Mouse (Mus musculus): ENCODE measurements around the gene Ostm1. TPM values are rescaled to one million over a fixed set of nuclear protein-coding genes. Genes with fewer than 3 reads are reported as not detected.

Ostm1 gene
- polyA plus RNA-seq, 3 experiments from 2014 or later = 34.7 to 46.2 (median 41.6) TPM

DNA sequence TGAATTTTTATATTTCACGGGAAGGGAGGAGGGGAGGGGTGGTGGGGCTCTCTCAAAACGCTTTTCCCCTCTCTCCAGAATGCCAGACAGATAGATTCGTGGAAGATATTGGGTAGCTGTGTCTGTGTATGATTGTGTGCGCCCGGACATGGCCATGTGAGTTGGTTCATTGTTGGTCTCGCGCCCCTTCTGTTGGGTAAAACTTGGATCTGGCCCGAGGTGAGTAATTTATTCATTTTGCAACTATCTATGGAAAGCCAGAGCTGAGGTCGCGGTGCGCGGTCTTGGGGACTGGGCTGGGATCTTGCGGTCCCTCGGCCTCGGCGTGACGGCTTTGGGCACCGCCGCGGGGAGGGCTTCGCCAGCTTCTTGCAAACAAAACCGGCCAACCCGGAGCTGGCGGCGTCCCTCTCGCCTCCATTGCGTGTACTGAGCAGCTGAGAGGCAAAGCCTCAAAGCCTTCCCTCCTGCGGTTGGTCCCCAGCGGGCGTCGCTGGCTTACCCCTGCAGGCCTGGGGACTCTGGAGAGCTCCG, 347 bp downstream of the Ostm1 start:
- ATAC-seq = no peak

- no peak for ATAC-seq
These were observed 888 bp downstream of the Ostm1 start for GRCm38 (mm10) chr10:42584436-42584983.

DNA sequence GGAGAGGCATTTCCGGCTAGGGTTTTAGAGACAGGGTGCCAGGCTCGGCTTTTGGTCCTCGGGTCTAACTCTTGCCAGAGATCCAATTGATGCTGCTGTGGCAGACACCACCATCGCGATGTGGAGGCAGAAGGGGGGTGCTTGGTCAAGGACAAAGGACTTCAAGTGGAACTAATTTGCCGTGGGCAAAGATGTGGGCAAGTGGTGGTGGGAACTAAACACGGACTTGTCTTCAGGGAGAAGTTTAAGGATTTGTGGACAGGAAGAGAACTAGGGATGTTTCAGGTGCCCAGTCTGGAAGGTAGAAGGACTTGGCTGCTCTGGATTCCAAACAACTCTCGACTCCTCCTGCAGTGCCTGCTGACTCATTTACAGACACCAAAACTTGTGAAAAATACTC, 1.5 kb downstream of the Ostm1 start:
- no peak for ATAC-seq

GRCm38 (mm10) chr10:42585596-42586305, 2.1 kb downstream of the Ostm1 start:
- no peak for ATAC-seq

DNA sequence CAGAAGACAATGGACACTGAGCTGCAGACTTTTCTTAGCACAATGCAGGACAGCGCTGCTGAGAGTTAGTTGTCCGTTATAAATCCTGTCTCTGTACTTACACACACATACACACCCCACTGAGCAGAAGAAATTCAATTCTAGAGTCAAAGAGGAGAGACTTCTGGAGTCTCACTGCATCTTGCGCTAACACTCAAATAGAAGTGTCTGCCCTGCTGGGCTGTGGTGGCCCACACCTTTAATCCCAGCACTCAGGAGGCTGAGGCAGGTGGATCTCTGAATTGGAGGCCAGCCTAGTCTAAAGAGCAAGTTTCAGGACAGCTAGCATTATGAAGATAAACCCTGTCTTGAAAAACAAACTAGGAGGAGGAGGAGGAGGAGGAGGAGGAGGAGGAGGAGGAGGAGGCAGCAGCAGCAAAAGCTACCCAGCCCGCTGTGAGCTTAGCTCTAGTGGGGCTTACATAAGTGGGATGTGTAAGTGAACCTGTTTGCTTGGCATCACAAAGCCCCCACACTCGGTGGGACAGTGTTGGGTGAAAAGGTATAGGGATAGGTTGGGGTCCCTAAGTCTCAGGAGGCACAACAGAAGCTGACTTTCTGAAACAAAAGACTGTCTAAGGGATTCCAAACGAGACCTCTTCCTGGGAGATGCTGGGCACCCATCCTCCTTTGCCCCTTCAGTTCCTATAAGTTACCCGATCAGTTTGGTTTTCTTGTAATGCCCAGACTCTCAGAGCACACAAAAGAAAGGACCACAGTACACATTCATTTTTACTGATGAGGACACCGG, 4.5 kb downstream of the Ostm1 start:
- no peak for ATAC-seq

GRCm38 (mm10) chr10:42589505-42589904, 5.9 kb downstream of the Ostm1 start:
- no peak for ATAC-seq

DNA sequence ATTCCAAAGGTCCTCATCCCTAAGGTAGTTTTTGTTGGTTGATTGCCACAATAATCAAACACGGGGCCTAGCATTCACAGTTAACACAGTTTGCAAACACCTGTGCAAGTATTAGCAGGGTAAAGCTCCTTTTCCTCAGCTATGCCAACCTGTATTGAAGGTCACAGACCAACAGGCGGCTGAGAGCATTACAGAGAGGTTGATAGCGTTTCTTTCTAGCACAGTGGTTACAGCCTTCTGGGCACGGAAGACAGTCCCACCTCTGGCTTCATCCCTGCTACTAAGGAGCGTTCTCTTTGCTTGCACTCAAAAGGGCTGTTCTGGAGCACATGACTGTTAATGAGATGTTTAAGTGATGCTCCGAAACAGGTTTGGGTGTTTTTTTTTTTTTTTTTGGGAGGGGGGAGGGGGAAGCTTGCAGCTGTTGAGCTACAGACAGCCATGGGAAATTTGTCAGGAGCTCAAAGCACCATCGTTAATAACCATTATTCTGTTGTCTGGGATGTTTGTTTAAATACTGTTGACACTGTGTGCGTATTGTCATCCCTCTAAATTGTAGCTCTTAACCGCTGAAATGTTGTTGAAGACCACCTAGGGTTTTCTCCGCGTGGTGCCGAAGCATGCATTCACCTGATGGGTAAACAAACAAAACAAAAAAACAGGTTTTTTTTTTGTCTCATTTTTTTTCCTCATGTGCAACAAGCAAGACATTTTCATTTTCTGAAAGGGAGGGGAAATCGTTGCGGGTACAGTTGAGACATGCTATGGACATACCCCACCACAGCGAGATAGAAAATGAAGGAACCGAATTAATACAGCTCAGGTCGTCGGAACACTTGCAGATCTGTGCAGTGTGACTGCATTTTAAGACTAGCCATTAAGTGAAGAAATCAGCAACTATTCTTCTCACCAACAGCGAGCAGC, 6.9 kb downstream of the Ostm1 start:
- no peak for ATAC-seq

DNA sequence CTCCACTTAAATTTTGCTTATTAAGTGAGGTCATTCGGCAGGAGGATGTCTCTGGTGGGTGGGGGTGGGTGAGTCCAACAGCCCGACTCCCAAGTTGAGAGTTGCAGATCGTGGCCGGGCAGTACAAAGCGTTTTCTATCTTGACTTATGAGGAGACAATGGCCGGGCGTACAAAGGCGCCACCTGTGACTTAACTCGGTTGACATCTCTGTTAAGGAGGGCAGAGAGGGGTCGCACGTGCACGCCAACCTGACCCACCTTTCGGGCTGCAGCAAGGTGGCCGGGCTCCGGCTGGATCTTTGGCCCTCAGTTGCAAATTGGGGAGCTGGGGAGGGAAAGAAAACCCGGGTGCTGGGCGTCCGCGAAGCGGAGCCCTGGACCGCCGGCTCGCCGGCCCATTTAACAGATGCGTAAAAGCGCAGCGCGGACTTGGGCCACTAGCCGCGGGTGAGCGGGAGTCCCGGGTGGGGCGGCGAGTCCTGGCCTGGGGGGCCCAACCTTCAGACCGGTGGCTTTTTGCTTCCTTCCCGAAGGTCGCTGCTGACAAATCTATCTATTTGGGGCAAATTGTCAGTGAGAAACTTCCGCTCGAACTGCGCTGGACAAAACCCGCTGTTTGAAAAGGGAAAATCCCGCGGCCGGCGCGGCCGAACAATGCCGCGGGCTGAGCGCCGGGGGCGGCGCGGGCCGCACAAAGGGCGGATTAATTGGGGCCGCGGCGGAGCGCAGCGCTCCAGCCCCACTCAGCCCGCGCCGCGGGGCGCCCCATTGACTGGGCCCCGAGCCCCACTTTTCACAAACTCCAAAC, 7.8 kb downstream of the Ostm1 start:
- ATAC-seq = no peak

- no peak for ATAC-seq
These were observed 8.5 kb downstream of the Ostm1 start for GRCm38 (mm10) chr10:42591993-42592686.

- no peak for ATAC-seq
These were observed 9.6 kb downstream of the Ostm1 start for GRCm38 (mm10) chr10:42593201-42593600.

DNA sequence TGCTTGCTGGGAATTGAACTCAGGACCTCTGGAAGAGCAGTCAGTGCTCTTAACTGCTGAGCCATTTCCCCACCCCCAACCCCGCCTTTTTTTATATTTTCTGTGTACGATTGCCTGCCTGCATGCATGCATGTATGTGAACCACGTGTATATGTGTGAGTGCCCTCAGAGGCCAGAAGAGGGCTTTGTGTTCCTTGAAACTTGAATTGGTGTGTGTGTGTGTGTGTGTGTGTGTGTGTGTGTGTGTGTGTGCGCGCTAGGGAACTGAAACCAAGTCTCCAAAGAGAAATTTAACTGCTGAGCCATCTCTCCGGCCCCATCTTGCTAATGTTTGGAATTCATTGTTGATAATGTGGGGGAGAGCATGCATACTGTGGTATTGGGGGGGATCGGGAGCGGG, 15.0 kb downstream of the Ostm1 start:
- ATAC-seq = no peak

DNA sequence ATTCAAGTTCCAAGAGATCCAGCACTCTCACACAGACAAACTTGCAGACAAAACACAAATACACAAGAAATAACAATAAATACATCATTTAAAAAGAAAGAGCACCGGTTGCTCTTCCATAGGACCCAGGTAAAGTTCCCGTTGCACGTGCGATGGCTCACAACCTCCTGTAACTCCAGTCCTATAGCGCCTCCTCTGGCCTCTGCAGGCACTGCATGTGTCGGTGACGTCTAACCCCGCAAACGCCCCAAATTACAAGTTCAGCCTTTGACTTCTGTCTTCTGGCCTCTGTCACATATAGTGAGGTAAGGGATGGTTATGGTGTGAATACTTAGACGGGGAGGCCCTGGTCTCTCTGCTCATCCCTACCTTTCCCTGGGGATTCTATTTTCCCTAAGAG, 17.9 kb downstream of the Ostm1 start:
- no peak for ATAC-seq

GRCm38 (mm10) chr10:42604874-42605273, 21.3 kb downstream of the Ostm1 start:
- no peak for ATAC-seq

DNA sequence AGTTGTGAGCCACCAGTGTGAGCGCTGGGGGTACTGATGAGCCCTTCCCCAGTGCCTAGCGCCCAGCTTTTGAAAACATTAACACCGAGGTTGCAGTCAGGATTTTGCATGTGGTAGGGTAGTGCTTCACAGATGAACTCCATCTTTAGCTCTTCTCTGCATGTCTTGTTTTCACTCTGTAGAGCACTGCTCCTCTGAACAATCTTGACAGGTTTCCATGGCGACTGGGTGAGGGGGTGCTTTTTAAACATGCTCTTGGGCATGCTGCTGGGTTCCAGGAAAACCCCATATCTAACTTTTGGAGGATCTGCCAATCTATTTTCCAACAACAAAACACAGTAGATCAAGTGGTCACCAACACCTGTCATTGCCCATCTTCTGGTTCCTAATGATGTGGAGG, 23.1 kb downstream of the Ostm1 start:
- ATAC-seq = no peak

DNA sequence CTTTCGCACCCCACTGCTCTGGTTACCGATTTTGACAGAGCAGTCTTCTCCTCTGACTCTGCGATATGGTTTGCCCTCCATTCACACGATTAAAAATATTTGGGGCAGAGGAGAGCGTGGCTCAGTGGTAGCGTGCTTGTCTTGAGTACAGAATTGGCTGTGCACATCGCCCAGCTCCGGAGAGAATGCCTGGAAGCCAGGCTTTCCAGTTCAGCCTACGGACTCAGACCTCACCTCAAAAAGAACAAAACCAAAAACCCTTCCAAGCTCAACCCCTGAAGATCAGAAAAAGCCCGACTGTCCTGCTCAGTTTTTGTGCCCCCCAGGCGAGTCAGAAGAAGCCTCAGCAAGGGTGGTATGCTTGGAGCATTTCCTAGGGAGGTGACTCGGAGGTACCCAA, 29.5 kb downstream of the Ostm1 start:
- no peak for ATAC-seq

DNA sequence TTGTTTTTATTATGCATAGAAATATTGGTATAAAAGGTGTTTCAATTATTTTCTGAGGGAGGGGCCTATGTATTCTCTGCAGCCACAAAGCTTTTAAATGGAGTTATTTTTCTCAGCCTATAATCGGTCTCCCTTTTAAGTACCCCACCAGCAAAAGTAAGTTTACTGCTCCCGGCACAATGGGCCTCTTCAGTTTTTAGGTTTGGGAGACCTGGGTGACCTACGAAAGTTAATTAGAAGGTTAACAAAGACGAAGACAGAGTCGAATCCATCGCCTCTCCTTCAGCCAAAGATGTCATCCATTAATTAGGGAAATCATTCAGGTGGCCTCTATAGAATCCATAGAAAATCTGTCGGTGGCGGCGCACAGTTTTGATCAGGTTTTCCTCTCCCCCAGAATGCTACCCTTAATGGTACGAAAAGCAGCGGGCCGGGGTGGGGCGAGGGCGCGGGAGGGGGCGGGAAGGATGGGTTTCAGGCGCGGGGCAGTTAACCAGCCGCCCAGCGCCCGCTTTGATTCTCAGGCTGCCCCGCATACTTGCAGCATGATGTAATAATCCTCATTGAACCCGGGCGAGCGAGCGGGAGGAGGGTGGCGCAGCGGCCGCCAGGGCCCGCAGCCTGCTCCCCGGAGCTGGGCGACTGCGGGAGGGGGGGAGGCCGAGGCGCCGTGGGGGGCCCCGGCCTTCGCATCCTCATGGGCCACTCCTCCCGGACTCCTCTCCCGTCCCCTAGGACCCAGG, 30.2 kb downstream of the Ostm1 start:
- no peak for ATAC-seq

GRCm38 (mm10) chr10:42614766-42615165, 31.1 kb downstream of the Ostm1 start:
- no peak for ATAC-seq

DNA sequence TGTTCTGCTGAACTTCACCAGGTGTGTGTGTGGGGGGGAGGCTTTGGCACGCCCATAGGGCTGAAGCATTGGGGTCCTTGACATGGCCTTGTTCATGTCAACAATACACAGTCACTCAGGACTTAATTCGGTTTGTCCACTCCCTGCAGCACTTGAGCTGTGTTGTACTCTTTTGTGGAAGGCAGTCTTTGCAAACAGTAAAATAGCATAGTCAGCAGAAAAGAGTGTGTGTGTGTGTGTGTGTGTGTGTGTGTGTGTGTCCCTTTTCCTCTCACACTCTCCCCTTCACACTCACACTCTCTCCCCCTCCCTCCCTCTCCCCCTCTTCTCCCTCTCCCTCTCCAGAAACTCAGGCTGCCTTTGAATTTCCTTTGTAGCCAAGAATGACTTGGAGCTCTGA, 34.7 kb downstream of the Ostm1 start:
- ATAC-seq = no peak

DNA sequence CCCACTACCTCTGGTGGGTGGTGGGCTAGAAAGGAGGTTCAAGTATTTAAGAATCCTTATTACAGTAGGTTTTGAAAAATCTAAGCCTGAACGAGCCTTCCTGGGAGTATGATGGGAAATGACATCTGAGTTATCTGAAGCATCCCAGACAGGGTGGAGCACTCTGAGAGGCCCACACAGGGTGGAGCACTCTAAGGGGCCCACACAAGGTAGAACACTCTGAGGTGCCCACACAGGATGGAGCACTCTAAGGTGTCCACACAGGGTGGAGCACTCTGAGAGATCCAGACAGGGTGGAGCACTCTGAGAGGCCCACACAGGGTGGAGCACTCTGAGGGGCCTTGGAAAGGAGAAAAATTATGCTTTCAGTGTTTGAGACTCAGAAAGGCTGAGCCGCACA, 42.3 kb downstream of the Ostm1 start:
- ATAC-seq = no peak

All from inflammation-experienced regulatory T-cells, adult 6 months (primary cell).